Mouse (Mus musculus): Measurements from ENCODE around the gene Fam107b.

GRCm38 (mm10) chr2:3579316-3579902 lies 9.1 kb downstream of the Fam107b start:
- TF ChIP-seq CTCF (IDR thresholded peaks at IDR 0.05; ENCODE audit: low read depth, low read length) (no peak), POLR2A (IDR thresholded peaks at IDR 0.05; ENCODE audit: borderline replicate concordance, low read depth, low read length) (no peak)

Data from bone marrow macrophage, adult 2 months (primary cell).